Mouse (Mus musculus): ENCODE data around the gene Myh7.
"Not testable (repeated sequence)": the region's sequence is repeated elsewhere in the genome, so short reads cannot be mapped to it uniquely, and the experiment has no call there.

Myh7 gene

GRCm38 (mm10) chr14:54994136-54994868, at the start of gene Myh7:
Myh7 (minus strand) TSS chr14:54994626.
- no peak for DNase-seq (ENCODE audit: low read depth in 2 of 2, low spot score in 2 of 2)

GRCm38 (mm10) chr14:55043694-55044093, 49.3 kb upstream of the Myh7 start:
- DNase-seq (ENCODE audit: low read depth in 2 of 2, low spot score in 2 of 2), result not testable (repeated sequence)

GRCm38 (mm10) chr14:55032695-55033225, 38.3 kb upstream of the Myh7 start:
- DNase-seq (ENCODE audit: low read depth in 2 of 2, low spot score in 2 of 2), result no peak

GRCm38 (mm10) chr14:55029034-55029698, 34.7 kb upstream of the Myh7 start:
- DNase-seq (ENCODE audit: low read depth in 2 of 2, low spot score in 2 of 2), result peak in 1 of 2 experiments; percentile 39

GRCm38 (mm10) chr14:55028333-55028835, 34.0 kb upstream of the Myh7 start:
- no peak for DNase-seq (ENCODE audit: low read depth in 2 of 2, low spot score in 2 of 2)

- no peak for DNase-seq (ENCODE audit: low read depth in 2 of 2, low spot score in 2 of 2)
Observed at GRCm38 (mm10) chr14:55027653-55028052, 33.2 kb upstream of the Myh7 start.

GRCm38 (mm10) chr14:55027251-55027650, 32.8 kb upstream of the Myh7 start:
- DNase-seq (ENCODE audit: low read depth in 2 of 2, low spot score in 2 of 2), result no peak

- no peak for DNase-seq (ENCODE audit: low read depth in 2 of 2, low spot score in 2 of 2)
Observed at GRCm38 (mm10) chr14:55025527-55025926, 31.1 kb upstream of the Myh7 start.

- DNase-seq (ENCODE audit: low read depth in 2 of 2, low spot score in 2 of 2), result peak in 1 of 2 experiments; percentile 12
Observed at GRCm38 (mm10) chr14:55024236-55024635, 29.8 kb upstream of the Myh7 start.

GRCm38 (mm10) chr14:55023011-55023410, 28.6 kb upstream of the Myh7 start:
- no peak for DNase-seq (ENCODE audit: low read depth in 2 of 2, low spot score in 2 of 2)

GRCm38 (mm10) chr14:55020394-55020793, 26.0 kb upstream of the Myh7 start:
- no peak for DNase-seq (ENCODE audit: low read depth in 2 of 2, low spot score in 2 of 2)

- DNase-seq (ENCODE audit: low read depth in 2 of 2, low spot score in 2 of 2), result no peak
Observed at GRCm38 (mm10) chr14:55016876-55017275, 22.4 kb upstream of the Myh7 start.

- DNase-seq (ENCODE audit: low read depth in 2 of 2, low spot score in 2 of 2), result no peak
Observed at GRCm38 (mm10) chr14:55015767-55016111, 21.3 kb upstream of the Myh7 start.

GRCm38 (mm10) chr14:55014991-55015766, 20.8 kb upstream of the Myh7 start, which contains the start of gene Ngdn:
Ngdn (plus strand) TSS chr14:55015454.
- DNase-seq (ENCODE audit: low read depth in 2 of 2, low spot score in 2 of 2), result peak; percentile 96 to 99

- DNase-seq (ENCODE audit: low read depth in 2 of 2, low spot score in 2 of 2), result no peak
Observed at GRCm38 (mm10) chr14:55014591-55014990, 20.2 kb upstream of the Myh7 start.

- DNase-seq (ENCODE audit: low read depth in 2 of 2, low spot score in 2 of 2), result no peak
Observed at GRCm38 (mm10) chr14:55011116-55011515, 16.7 kb upstream of the Myh7 start.

- DNase-seq (ENCODE audit: low read depth in 2 of 2, low spot score in 2 of 2), result no peak
Observed at GRCm38 (mm10) chr14:55008417-55008816, 14.0 kb upstream of the Myh7 start.

GRCm38 (mm10) chr14:55007120-55007908, 12.9 kb upstream of the Myh7 start:
- no peak for DNase-seq (ENCODE audit: low read depth in 2 of 2, low spot score in 2 of 2)

- DNase-seq (ENCODE audit: low read depth in 2 of 2, low spot score in 2 of 2), result no peak
Observed at GRCm38 (mm10) chr14:55006541-55006940, 12.1 kb upstream of the Myh7 start.

GRCm38 (mm10) chr14:55005967-55006366, 11.5 kb upstream of the Myh7 start:
- no peak for DNase-seq (ENCODE audit: low read depth in 2 of 2, low spot score in 2 of 2)

GRCm38 (mm10) chr14:55005506-55005905, 11.1 kb upstream of the Myh7 start:
- no peak for DNase-seq (ENCODE audit: low read depth in 2 of 2, low spot score in 2 of 2)

Measured in CD8-positive naive resting alpha-beta T cell, adult 2 months (primary cell).